Mouse (Mus musculus): ENCODE data around the gene Zfp541. TPM values are rescaled to one million over a fixed set of nuclear protein-coding genes. Genes with fewer than 3 reads are reported as not detected.

Gene Zfp541
- total and polyA plus RNA-seq, 2 experiments, result 0.02 TPM; not detected in 1

DNA sequence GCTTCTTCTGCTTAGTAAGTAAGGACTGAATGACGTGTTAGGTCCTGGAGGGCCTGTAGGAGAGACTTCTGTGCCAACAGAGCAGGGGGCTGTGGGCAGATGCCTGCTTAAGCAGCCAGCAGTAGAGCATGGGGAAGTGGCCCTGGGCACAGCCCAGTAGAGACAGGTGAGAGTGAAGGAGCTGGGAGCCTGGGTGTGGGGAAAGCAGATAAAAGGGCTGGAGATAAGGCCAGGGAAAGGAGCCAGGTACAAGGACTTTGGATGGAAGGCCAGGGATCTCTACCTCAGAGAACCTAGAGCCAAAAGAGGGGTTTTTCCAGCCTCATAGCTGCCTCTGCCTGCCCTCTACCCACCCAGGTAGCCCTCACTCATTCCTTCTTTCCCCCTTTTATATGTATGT lies 28.6 kb upstream of the Zfp541 start:
- Histone ChIP-seq H3K4me3 (ENCODE audit: insufficient read depth, low read depth, low read length) (no peak overlapping the region), H3K36me3 (ENCODE audit: control insufficient read depth, insufficient read depth, low read length) (no peaks in the 10 kb centered on the region), H3K27ac (replicated peaks; ENCODE audit: insufficient read depth, low read depth, low read length) (peak overlapping the region; percentile 43), H3K4me1 (ENCODE audit: control insufficient read depth, insufficient read depth, low read length) (peaks cover 28% of the 10 kb centered on the region), H3K79me2 (ENCODE audit: control insufficient read depth, insufficient read depth, low read length) (peaks cover 60% of the 10 kb centered on the region), H3K9ac (ENCODE audit: low read depth, low read length) (peak overlapping the region; percentile 21; the same call in 1 of the 2 replicates), H3K27me3 (ENCODE audit: control insufficient read depth, insufficient read depth, low read length) (no peaks in the 10 kb centered on the region)
- TF ChIP-seq POLR2A (IDR thresholded peaks at IDR 0.05; ENCODE audit: extremely low read depth, insufficient read depth, low read length) (no peak), CTCF (IDR thresholded peaks at IDR 0.05; ENCODE audit: low read depth, low read length) (no peak)
- peak; percentile 82 for DNase-seq (ENCODE audit: extremely low read depth, low read depth, low spot score)
- WGBS, result 43% methylated on average over 1 of the region's 1 CpGs

DNA sequence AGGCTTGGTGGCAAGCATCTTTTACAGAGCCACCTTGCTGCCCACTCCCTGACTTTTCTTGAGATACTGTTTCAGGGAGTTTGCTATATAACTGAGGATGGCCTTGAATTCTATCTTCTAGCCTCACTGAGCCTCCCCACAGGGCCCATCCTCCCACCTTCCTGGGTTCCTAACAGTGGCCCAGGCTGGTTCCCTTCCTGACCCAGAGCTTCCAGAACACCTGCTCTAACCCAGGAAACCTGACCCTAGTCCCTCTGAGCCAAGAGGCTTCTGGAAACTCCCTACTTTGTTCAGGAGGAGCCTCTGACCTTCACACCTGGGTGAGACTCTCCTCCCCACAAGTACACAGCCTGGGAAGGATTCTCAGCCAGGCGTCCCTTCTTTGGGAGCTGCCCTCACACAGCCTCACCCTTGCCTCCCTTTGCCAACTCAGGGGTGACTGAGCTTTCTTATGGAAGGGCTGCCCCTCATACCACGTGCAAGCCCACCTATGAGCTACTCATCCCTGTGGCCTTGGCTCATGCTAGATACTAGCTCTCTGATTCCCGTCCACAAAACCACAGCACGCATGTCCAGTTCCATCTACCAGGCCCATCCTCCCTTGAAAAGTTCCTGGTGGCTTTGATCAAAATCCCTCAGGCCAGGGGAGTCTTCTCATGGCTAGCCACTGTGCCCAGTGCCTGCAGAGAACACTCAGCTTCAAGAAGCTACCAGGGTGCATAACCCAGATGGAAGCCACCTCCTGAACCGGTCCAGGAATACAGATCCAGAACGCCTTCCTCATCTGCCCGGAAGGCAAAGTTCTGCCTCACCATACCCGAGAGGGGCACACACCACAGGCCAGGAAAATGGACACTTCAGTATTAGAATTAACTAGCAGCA lies 27.8 kb upstream of the Zfp541 start:
- Histone ChIP-seq H3K4me1 (ENCODE audit: control insufficient read depth, insufficient read depth, low read length) (peaks cover 22% of the 10 kb centered on the region), H3K79me2 (ENCODE audit: control insufficient read depth, insufficient read depth, low read length) (peaks cover 64% of the 10 kb centered on the region), H3K27ac (replicated peaks; ENCODE audit: insufficient read depth, low read depth, low read length) (peak overlapping the region; percentile 43), H3K27me3 (ENCODE audit: control insufficient read depth, insufficient read depth, low read length) (no peaks in the 10 kb centered on the region), H3K9ac (ENCODE audit: low read depth, low read length) (no peak overlapping the region), H3K4me3 (ENCODE audit: insufficient read depth, low read depth, low read length) (no peak overlapping the region), H3K36me3 (ENCODE audit: control insufficient read depth, insufficient read depth, low read length) (no peaks in the 10 kb centered on the region)
- 86% methylated on average over 8 of the region's 8 CpGs for WGBS
- no peak for TF ChIP-seq POLR2A (IDR thresholded peaks at IDR 0.05; ENCODE audit: extremely low read depth, insufficient read depth, low read length)
- TF ChIP-seq CTCF (IDR thresholded peaks at IDR 0.05; ENCODE audit: low read depth, low read length), result no peak
- peak; percentile 33 for DNase-seq (ENCODE audit: extremely low read depth, low read depth, low spot score)

DNA sequence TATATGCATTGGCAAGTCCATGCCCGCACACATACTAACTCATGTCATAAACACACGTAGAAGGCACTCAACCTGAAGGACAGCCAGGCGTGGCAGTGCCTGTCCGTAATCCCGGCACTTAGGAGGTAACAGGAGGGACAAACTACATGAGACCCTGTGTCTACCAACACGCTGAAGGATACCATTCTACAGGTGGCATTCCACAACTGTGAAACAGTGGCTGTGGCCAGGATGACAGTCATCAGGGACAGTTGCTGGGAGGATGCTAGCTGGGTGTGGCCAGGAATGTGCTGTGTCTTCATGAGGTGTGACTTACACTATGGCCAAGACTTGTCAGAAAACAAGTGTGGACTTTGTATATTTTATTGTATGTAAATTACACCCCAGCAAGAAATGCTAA lies 24.6 kb upstream of the Zfp541 start:
- no peak for TF ChIP-seq CTCF (IDR thresholded peaks at IDR 0.05; ENCODE audit: low read depth, low read length)
- no peak for TF ChIP-seq POLR2A (IDR thresholded peaks at IDR 0.05; ENCODE audit: extremely low read depth, insufficient read depth, low read length)
- no peak overlapping the region for H3K27ac ChIP-seq (replicated peaks; ENCODE audit: insufficient read depth, low read depth, low read length)
- peaks cover 17% of the 10 kb centered on the region for H3K4me1 ChIP-seq (ENCODE audit: control insufficient read depth, insufficient read depth, low read length)
- no peak overlapping the region for H3K9ac ChIP-seq (ENCODE audit: low read depth, low read length)
- no peaks in the 10 kb centered on the region for H3K36me3 ChIP-seq (ENCODE audit: control insufficient read depth, insufficient read depth, low read length)
- H3K79me2 ChIP-seq (ENCODE audit: control insufficient read depth, insufficient read depth, low read length), result peaks cover 69% of the 10 kb centered on the region
- 95% methylated on average over 6 of the region's 6 CpGs for WGBS
- H3K4me3 ChIP-seq (ENCODE audit: insufficient read depth, low read depth, low read length), result no peak overlapping the region
- no peaks in the 10 kb centered on the region for H3K27me3 ChIP-seq (ENCODE audit: control insufficient read depth, insufficient read depth, low read length)
- no peak for DNase-seq (ENCODE audit: extremely low read depth, low read depth, low spot score)

DNA sequence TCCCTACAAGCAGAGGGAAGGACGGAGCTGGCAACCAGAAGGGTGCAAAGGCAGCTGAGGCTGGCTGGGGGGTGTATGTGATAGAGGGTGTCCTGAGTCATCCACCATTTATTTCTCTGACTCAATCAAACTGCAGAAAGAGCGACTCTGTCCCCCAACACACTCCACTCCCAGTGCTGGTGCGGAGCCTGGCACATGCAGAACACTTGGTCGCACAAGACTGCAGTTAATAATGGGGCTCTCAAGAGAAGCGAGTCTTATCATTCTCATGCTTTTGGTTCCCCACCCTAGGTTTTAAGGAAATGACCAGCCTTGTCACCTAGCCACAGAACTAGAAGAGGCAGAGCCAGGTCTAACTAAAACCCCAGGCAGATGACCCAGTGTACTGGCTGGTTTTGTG lies 22.3 kb upstream of the Zfp541 start:
- DNase-seq (ENCODE audit: extremely low read depth, low read depth, low spot score), result no peak

DNA sequence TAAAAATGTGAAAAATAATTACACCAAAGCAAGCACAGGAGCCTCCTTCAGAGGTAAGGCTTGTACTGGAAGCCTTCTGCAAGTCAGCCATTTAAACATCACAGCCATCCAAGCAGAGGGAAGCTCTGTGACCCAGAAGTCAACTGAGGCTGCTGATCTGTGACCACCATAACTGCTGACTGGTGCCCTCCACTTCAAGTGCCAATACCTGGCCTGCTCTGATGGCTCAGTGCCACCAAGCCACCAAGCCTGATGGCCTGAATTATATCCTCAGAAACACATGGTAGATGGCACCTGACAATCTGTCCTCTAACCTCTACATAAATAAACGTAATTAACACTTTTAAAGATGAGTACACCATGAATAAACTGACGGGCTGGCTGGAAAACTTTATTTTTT lies 20.4 kb upstream of the Zfp541 start:
- TF ChIP-seq POLR2A (IDR thresholded peaks at IDR 0.05; ENCODE audit: extremely low read depth, insufficient read depth, low read length) (no peak), CTCF (IDR thresholded peaks at IDR 0.05; ENCODE audit: low read depth, low read length) (no peak)
- Histone ChIP-seq H3K27me3 (ENCODE audit: control insufficient read depth, insufficient read depth, low read length) (no peaks in the 10 kb centered on the region), H3K79me2 (ENCODE audit: control insufficient read depth, insufficient read depth, low read length) (peaks cover 82% of the 10 kb centered on the region), H3K4me3 (ENCODE audit: insufficient read depth, low read depth, low read length) (no peak overlapping the region), H3K4me1 (ENCODE audit: control insufficient read depth, insufficient read depth, low read length) (peaks cover 12% of the 10 kb centered on the region), H3K36me3 (ENCODE audit: control insufficient read depth, insufficient read depth, low read length) (no peaks in the 10 kb centered on the region), H3K27ac (replicated peaks; ENCODE audit: insufficient read depth, low read depth, low read length) (no peak overlapping the region), H3K9ac (ENCODE audit: low read depth, low read length) (no peak overlapping the region)
- WGBS, result 79% methylated on average over 2 of the region's 2 CpGs
- DNase-seq (ENCODE audit: extremely low read depth, low read depth, low spot score), result no peak

More for the DNA sequence above, 22.3 kb upstream of the Zfp541 start:
- Histone ChIP-seq H3K36me3 (ENCODE audit: control insufficient read depth, insufficient read depth, low read length) (no peaks in the 10 kb centered on the region), H3K4me1 (ENCODE audit: control insufficient read depth, insufficient read depth, low read length) (peaks cover 4% of the 10 kb centered on the region), H3K4me3 (ENCODE audit: insufficient read depth, low read depth, low read length) (no peak overlapping the region), H3K27me3 (ENCODE audit: control insufficient read depth, insufficient read depth, low read length) (no peaks in the 10 kb centered on the region), H3K9ac (ENCODE audit: low read depth, low read length) (no peak overlapping the region), H3K79me2 (ENCODE audit: control insufficient read depth, insufficient read depth, low read length) (peaks cover 67% of the 10 kb centered on the region), H3K27ac (replicated peaks; ENCODE audit: insufficient read depth, low read depth, low read length) (no peak overlapping the region)
- WGBS, result 95% methylated on average over 5 of the region's 5 CpGs
- no peak for TF ChIP-seq POLR2A (IDR thresholded peaks at IDR 0.05; ENCODE audit: extremely low read depth, insufficient read depth, low read length)
- no peak for TF ChIP-seq CTCF (IDR thresholded peaks at IDR 0.05; ENCODE audit: low read depth, low read length)
